Mouse (Mus musculus): ENCODE data around the gene Gnai1.

DNA sequence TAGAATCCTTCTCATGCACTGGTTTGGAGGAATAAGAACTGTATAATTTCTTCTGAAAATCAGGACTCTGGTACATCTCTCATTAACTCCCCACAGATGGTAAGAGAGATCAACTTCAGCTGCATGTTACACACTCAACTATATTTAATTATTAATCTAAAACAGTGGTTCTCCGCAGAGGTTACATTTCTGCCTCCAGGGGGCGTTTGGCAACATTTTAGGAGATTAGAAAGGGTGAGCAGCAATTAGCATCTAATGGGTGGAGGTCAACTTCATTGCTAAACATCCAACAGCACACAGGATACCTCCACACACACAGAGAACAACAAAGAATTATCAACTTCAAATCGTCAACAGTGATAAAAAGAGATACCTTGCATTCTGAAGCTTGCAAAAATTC is 2.0 kb downstream of the Gnai1 start:
- TF ChIP-seq GATA1 (IDR thresholded peaks at IDR 0.05; ENCODE audit: borderline replicate concordance, low read length) (no peak), FLI1 (IDR thresholded peaks at IDR 0.05; ENCODE audit: low read length) (no peak)
